Mouse (Mus musculus) layer of hippocampus, adult 6 months (tissue): Measurements from ENCODE around the gene Tspan33. TPM values are rescaled to one million over a fixed set of nuclear protein-coding genes. Genes with fewer than 3 reads are reported as not detected.

ENCODE experiments used
- long read RNA-seq, 2 experiments: library from polyadenylated mRNA; unstranded; transcript quantifications; one replicate each; pipeline ENCODE4 v2.0.0; 2019 to 2020
- polyA plus RNA-seq: library from polyadenylated mRNA; unstranded; fragments of <200 nt; fragmentation: Nextera tagmentation; gene quantifications from 2 replicates; pipeline ENCODE4 v1.2.3, GENCODE M21; 2021

Gene Tspan33
- 2.0 and 3.6 TPM in 2 replicates for polyA plus RNA-seq
- long read RNA-seq, experiment 1, partial matches to known transcripts: 1 of 1 reads
- long read RNA-seq, experiment 1, other reads (novel, unspliced or antisense): 0 of 1 reads
- long read RNA-seq, experiment 2, transcript Tspan33-201 (8 exons, 1,994 nt): major isoform, 5 of 11 reads
- long read RNA-seq, experiment 2, partial matches to known transcripts: 3 of 11 reads
- long read RNA-seq, experiment 2, other reads (novel, unspliced or antisense): 0 of 11 reads

GRCm38 (mm10) chr6:29693953-29694352, at the start of gene Tspan33:
Gene Tspan33 (plus strand): TSS chr6:29694222.

GRCm38 (mm10) chr6:29735336-29735688, 41.3 kb downstream of the Tspan33 start, which contains the start of gene Smo:
Gene Smo (plus strand): TSS chr6:29735503.

Other genes with a start within 250 kb of the Tspan33 start
- gene Atp6v1f, start 226.5 kb upstream of the Tspan33 start, polyA plus RNA-seq: 819 and 842 TPM in 2 replicates
- not detected in 2 replicates for gene Atp6v1fnb, start 222.8 kb upstream of the Tspan33 start, polyA plus RNA-seq
- gene Kcp, start 186.3 kb upstream of the Tspan33 start, polyA plus RNA-seq: 0.40 and 0.84 TPM in 2 replicates
- gene Irf5, start 167.6 kb upstream of the Tspan33 start, polyA plus RNA-seq: 2.7 TPM in 2 replicates
- gene Tnpo3, start 84.3 kb upstream of the Tspan33 start, polyA plus RNA-seq: 31.7 and 32.8 TPM in 2 replicates
- gene Smo, start 41.3 kb downstream of the Tspan33 start, polyA plus RNA-seq: 2.8 and 3.7 TPM in 2 replicates
- 13.2 and 24.3 TPM in 2 replicates for gene Ahcyl2, start 73.8 kb downstream of the Tspan33 start, polyA plus RNA-seq
- gene Strip2, start 222.8 kb downstream of the Tspan33 start, polyA plus RNA-seq: 4.1 and 8.3 TPM in 2 replicates